Mouse (Mus musculus) neural tube, embryonic 14.5 days (tissue): Measurements from ENCODE around the gene Gpr152. TPM values are rescaled to one million over a fixed set of nuclear protein-coding genes. Genes with fewer than 3 reads are reported as not detected.

Source experiments
- ATAC-seq: fragments of 200-750 bp; cut with Nextera tagmentation; 2 replicates; pipeline ENCODE4 v1.8.0; 2017; ENCODE audit warnings: low read depth, mild to moderate bottlenecking, moderate TSS enrichment, moderate library complexity
- H3K27ac ChIP-seq: fragments of 300-500 bp; sonication (generic); 2 replicates; pipeline ENCODE4 v1.5.1; 2014; ENCODE audit warnings: low read depth, mild to moderate bottlenecking, control low read depth, low read length, moderate library complexity, mixed read lengths
- H3K27me3 ChIP-seq: fragments of 300-500 bp; sonication (generic); 2 replicates; pipeline ENCODE4 v1.6.1; 2014; ENCODE audit warnings: low read length; ENCODE audit not compliant: control insufficient read depth, insufficient read depth
- H3K36me3 ChIP-seq: fragments of 300-500 bp; sonication (generic); 2 replicates; pipeline ENCODE4 v1.6.1; 2014; ENCODE audit warnings: low read length, mixed read lengths; ENCODE audit not compliant: control insufficient read depth, insufficient read depth
- H3K4me1 ChIP-seq: fragments of 300-500 bp; sonication (generic); 2 replicates; pipeline ENCODE4 v1.6.1; 2014; ENCODE audit warnings: low read length; ENCODE audit not compliant: control insufficient read depth, insufficient read depth
- H3K4me2 ChIP-seq: fragments of 300-500 bp; sonication (generic); 2 replicates; pipeline ENCODE4 v1.6.1; 2014; ENCODE audit warnings: mild to moderate bottlenecking, low read depth, low read length, control low read depth
- H3K4me3 ChIP-seq: fragments of 300-500 bp; sonication (generic); 2 replicates; pipeline ENCODE4 v1.5.1; 2014; ENCODE audit warnings: low read depth, low read length, control low read depth, mixed read lengths
- H3K9ac ChIP-seq: fragments of 300-500 bp; sonication (generic); replicated peaks from 2 replicates; pipeline ENCODE4 v1.6.1; 2014; ENCODE audit warnings: low read depth, mild to moderate bottlenecking, control low read depth, low read length, mixed read lengths
- H3K9me3 ChIP-seq: fragments of 300-500 bp; sonication (generic); 2 replicates; pipeline ENCODE4 v1.6.1; 2016; ENCODE audit warnings: low read length; ENCODE audit not compliant: control insufficient read depth
- WGBS: fragments of 180-500 bp; shearing (Covaris S2); extraction: QIAGEN DNeasy Blood & Tissue Kit; methylation state at CpG from one replicate; pipeline ENCODE4 v1.1.7; 2014; 5-methylcytosine and 5-hydroxymethylcytosine counted together
- polyA plus RNA-seq: library from polyadenylated mRNA; unstranded; fragments of >200 nt; fragmentation: Nextera tagmentation; extraction: Ambion mirVana; gene quantifications from 2 replicates; pipeline ENCODE4 v1.2.1, GENCODE M21; 2014

Gene Gpr152
- polyA plus RNA-seq, 1 experiment from 2014 or later, result not detected

DNA sequence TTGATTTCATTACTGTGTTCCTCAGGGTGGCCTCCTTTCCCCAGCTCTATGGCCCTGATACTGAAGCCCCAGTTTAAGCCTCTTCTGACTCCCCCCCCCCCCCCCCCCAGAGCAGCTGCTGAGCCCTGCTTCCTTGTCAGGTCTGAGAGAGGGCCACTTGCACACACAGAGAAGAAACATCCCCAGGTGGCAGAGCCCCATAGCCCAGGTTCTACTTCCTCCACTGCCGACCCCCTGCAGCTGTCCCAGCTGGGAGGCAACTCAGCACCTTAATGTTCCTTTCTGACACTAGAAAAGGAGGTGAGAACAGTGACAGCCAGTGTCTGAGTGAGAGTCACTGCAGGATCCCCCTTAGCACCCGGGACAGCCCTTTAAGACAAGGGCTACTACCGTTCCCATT is 35.8 kb upstream of the Gpr152 start:
- no peaks in the 10 kb centered on the region for H3K27me3 ChIP-seq
- ATAC-seq, result no peak
- no peak overlapping the region for H3K4me3 ChIP-seq
- H3K36me3 ChIP-seq, result no peaks in the 10 kb centered on the region
- H3K4me1 ChIP-seq, result peaks cover 22% of the 10 kb centered on the region
- no peak overlapping the region for H3K4me2 ChIP-seq
- H3K27ac ChIP-seq, result no peak overlapping the region
- H3K9me3 ChIP-seq, result no peaks in the 10 kb centered on the region
- 85% methylated on average over 3 of the region's 3 CpGs for WGBS
- no peak overlapping the region for H3K9ac ChIP-seq

DNA sequence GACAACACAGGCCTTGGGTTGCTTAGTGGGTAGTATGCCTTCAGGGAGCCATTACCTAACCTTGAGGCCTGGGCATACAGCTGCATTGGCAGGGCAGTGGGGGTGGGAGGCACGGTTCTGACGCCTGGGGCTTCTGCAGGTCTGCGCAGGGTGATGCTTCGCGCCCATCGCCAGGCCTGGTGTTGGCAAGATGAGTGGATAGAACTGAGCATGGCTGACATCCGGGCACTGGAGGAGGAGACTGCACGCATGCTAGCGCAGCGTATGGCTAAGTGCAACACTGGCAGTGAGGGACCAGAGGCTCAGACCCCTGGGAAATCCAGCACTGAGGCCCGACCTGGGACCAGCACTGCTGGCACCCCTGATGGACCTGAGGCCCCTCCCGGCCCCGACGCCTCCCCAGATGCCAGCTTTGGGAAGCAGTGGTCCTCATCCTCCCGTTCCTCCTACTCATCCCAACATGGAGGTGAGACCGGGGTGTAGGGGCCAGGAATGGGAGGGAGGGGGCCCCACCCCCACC is 34.9 kb upstream of the Gpr152 start:
- H3K27ac ChIP-seq, result no peak overlapping the region
- H3K27me3 ChIP-seq, result no peaks in the 10 kb centered on the region
- H3K9ac ChIP-seq, result no peak overlapping the region
- peaks cover 5% of the 10 kb centered on the region; the same call in 1 of the 2 replicates for H3K36me3 ChIP-seq
- no peaks in the 10 kb centered on the region for H3K9me3 ChIP-seq
- ATAC-seq, result no peak
- peaks cover 16% of the 10 kb centered on the region for H3K4me1 ChIP-seq
- no peak overlapping the region for H3K4me3 ChIP-seq
- 88% methylated on average over 16 of the region's 16 CpGs for WGBS
- H3K4me2 ChIP-seq, result no peak overlapping the region

DNA sequence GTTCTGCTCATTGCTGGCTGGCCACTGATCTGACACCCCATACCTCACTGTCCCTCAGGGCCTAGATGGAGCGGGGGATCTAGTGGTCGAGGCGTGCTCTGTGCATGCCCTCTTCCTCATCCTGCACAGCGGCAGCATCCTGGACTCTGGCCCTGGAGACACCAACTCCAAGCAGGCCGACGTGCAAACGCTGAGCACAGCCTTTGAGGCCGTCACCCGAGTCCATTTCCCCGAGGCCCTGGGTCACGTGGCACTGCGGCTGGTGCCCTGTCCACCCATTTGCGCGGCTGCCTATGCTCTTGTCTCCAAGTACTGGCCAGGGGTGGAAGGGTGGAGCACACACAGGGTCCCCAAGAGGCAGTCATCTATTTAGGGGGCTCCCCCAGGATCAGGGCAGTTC is 32.9 kb upstream of the Gpr152 start:
- Histone ChIP-seq H3K4me2 (no peak overlapping the region), H3K36me3 (peaks cover 9% of the 10 kb centered on the region), H3K9me3 (no peaks in the 10 kb centered on the region), H3K9ac (no peak overlapping the region), H3K27ac (no peak overlapping the region), H3K4me1 (peaks cover 4% of the 10 kb centered on the region), H3K27me3 (no peaks in the 10 kb centered on the region), H3K4me3 (no peak overlapping the region)
- 95% methylated on average over 14 of the region's 14 CpGs for WGBS
- no peak for ATAC-seq

DNA sequence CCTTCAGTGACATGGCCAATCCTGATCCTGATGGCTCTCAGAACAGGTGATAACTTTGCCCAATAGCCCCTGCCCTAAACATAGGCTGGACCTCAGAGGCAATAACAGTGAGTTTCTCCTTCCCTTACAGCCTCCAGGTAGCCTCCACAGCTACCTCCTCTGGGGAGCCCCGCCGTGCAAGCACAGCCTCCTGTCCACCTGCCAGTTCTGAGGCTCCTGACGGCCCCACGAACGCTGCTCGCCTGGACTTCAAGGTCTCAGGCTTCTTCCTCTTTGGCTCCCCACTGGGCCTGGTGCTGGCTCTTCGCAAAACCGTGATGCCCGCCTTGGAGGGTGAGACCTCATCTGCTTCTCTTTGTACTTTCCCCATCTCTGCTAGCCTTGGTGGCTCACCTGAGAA is 31.1 kb upstream of the Gpr152 start:
- Histone ChIP-seq H3K27me3 (no peaks in the 10 kb centered on the region), H3K4me3 (no peak overlapping the region), H3K27ac (no peak overlapping the region), H3K36me3 (peaks cover 23% of the 10 kb centered on the region), H3K9ac (no peak overlapping the region), H3K9me3 (no peaks in the 10 kb centered on the region), H3K4me1 (no peaks in the 10 kb centered on the region), H3K4me2 (no peak overlapping the region)
- WGBS, result 89% methylated on average over 9 of the region's 9 CpGs
- no peak for ATAC-seq

DNA sequence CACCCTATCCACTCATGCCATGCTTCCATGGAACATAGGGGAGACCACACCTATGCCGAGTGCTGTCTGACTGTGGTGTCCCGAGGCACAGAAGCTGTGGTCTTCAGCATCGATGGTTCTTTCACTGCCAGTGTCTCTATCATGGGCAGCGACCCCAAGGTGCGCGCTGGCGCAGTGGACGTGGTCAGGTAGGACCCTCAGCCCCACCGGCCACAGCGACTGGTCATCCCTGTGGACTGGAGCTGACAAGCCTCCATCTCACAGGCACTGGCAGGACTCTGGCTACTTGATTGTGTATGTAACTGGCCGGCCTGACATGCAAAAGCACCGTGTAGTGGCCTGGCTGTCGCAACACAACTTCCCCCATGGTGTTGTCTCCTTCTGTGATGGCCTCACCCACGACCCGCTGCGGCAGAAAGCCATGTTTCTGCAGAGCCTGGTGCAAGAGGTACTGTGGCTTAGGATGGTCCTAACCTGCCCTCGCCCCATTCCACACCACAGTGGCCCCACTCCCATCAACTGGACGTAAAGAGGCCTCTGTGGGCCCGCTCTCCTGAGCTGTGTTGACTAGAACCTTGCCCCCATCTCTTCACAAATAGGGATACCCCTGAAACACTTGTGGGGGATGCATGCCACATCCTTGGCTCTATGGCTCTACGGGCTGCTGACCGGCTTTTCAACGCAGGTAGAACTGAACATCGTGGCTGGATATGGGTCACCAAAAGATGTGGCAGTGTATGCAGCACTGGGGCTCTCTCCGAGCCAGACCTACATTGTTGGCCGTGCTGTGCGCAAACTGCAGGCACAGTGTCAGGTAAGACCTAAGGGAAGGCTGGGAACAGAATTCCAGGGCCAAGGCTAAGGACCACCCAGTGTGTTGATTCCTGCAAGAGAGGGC is 27.3 kb upstream of the Gpr152 start:
- H3K36me3 ChIP-seq, result peaks cover 48% of the 10 kb centered on the region
- H3K9me3 ChIP-seq, result no peaks in the 10 kb centered on the region
- no peaks in the 10 kb centered on the region for H3K27me3 ChIP-seq
- H3K27ac ChIP-seq, result no peak overlapping the region
- H3K9ac ChIP-seq, result no peak overlapping the region
- H3K4me2 ChIP-seq, result no peak overlapping the region
- no peak overlapping the region for H3K4me3 ChIP-seq
- H3K4me1 ChIP-seq, result no peaks in the 10 kb centered on the region
- no peak for ATAC-seq
- WGBS, result 94% methylated on average over 26 of the region's 26 CpGs

DNA sequence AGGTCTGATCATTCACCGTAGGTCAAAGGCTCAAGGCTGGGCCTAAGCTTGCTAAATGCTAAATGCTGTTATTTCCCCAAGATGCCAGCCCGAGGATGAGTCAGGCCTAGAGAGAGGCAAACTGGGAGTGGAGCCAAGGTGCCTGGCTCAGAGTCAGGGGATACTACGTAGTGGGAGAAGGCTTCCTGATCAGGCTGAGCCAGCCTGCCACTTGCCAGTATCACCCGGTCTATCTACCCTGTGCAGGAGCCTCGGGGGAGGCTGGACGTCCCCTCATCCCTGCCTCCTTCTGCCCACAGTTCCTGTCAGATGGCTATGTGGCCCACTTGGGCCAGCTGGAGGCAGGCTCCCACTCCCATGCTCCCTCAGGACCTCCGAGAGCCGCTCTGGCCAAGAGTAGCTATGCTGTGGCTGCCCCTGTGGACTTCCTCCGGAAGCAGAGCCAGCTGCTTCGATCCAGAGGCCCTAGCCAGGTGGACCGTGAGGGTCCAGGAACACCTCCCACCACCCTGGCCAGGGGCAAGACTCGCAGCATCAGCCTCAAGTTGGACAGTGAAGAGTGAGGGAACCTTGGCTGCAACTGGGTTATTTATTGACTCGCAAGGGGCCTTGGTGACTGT is 26.3 kb upstream of the Gpr152 start:
- Histone ChIP-seq H3K4me3 (no peak overlapping the region), H3K4me1 (no peaks in the 10 kb centered on the region), H3K4me2 (no peak overlapping the region), H3K9me3 (no peaks in the 10 kb centered on the region), H3K36me3 (peaks cover 48% of the 10 kb centered on the region), H3K27ac (no peak overlapping the region), H3K9ac (no peak overlapping the region), H3K27me3 (no peaks in the 10 kb centered on the region)
- WGBS, result 80% methylated on average over 13 of the region's 13 CpGs
- no peak for ATAC-seq

DNA sequence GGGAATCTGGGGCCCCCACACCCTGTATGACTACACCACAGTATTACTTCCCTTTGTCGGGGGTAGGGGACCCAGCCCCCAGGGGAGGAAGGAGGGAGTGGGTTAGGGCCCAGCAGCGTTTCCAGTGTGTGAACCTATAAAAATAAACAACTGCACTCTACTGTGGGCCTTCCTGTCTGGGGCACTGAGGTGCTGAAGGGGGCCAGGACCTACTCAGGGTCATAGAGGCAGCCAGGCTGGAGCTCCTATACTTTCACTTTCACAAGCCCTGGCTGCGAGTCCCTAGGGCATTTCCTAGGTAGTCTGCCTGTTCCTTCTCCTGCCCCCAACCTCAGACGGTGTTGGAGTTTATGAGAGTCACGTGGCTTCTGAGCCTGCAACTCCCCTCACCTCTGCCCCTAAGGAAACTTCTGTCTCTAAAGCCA is 25.8 kb upstream of the Gpr152 start:
- H3K9me3 ChIP-seq, result no peaks in the 10 kb centered on the region
- no peak for ATAC-seq
- 65% methylated on average over 5 of the region's 5 CpGs for WGBS
- H3K4me3 ChIP-seq, result no peak overlapping the region
- H3K9ac ChIP-seq, result no peak overlapping the region
- no peaks in the 10 kb centered on the region for H3K27me3 ChIP-seq
- H3K27ac ChIP-seq, result no peak overlapping the region
- H3K36me3 ChIP-seq, result peaks cover 48% of the 10 kb centered on the region
- no peaks in the 10 kb centered on the region for H3K4me1 ChIP-seq
- H3K4me2 ChIP-seq, result no peak overlapping the region

DNA sequence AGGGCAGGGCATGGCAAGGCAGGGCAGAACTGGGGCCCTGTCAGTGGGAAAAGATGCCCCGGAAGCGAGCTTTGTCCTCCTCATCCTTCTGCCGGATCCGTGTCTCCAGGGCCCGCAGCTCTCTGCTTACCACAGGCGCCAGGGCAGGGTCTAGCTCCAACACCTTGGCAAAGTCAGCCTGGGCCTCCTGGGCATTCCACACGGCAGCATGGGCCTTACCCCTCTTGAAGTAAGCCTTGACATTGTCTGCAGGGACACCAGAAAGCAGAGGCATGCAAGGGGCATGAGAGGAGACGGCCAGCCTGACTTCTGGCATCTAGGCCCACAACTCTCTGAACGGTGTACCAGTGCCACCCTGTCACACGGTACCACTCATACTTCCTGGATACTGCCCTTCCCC is 25.0 kb upstream of the Gpr152 start:
- Histone ChIP-seq H3K27me3 (no peaks in the 10 kb centered on the region), H3K27ac (no peak overlapping the region), H3K4me1 (no peaks in the 10 kb centered on the region), H3K4me2 (no peak overlapping the region), H3K9me3 (no peaks in the 10 kb centered on the region), H3K36me3 (peaks cover 45% of the 10 kb centered on the region), H3K4me3 (no peak overlapping the region), H3K9ac (no peak overlapping the region)
- ATAC-seq, result no peak
- WGBS, result 93% methylated on average over 10 of the region's 10 CpGs

DNA sequence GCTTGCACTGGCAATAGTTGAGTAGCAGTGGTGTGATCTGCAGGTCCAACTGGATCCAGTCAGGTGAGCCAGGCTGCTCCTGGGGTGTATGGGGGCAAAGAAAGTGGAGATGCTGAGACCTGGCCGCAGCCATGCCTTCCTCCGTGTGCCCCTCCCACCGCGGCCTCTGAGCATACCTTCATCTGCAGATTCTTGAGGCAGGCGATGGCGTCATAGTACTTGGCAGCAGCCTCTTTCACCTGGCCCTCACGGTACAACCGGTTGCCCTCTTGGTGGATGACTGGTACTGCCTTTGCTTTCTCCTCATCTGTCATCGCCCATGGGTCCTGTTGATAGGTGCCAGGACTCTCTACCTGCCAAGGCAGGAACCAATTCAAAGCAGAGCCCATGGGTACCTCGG is 24.4 kb upstream of the Gpr152 start:
- H3K27me3 ChIP-seq, result no peaks in the 10 kb centered on the region
- ATAC-seq, result no peak
- H3K9ac ChIP-seq, result no peak overlapping the region
- H3K36me3 ChIP-seq, result peaks cover 40% of the 10 kb centered on the region
- no peak overlapping the region for H3K4me3 ChIP-seq
- H3K27ac ChIP-seq, result no peak overlapping the region
- H3K4me2 ChIP-seq, result no peak overlapping the region
- H3K4me1 ChIP-seq, result no peaks in the 10 kb centered on the region
- WGBS, result 96% methylated on average over 10 of the region's 10 CpGs
- H3K9me3 ChIP-seq, result no peaks in the 10 kb centered on the region
